11 mouse cellular contexts compared by ENCODE assay signal in genomic region chr11:79056027-79056426, GRCm38 (mm10).
A peak's percentile ranks its signal among the peaks of the same experiment; 100 is the strongest.
DNase-seq lines count a peak whose midpoint lies in the region; ATAC-seq and TF ChIP-seq lines count a peak whose summit lies in the region.
"Had no signal": no experiment of that assay in that cellular context is flagged by ENCODE, and none has a peak within 500 bp of the region (broad histone marks: within the 10 kb centered on the region; RNA-seq: fewer than 3 reads in every experiment).

No protein-coding gene starts in this region.

- H3K4me1 ChIP-seq in hindbrain, embryonic 10.5 days (replicated peaks), result peaks cover 54% of the 10 kb centered on the region
- H3K4me1 ChIP-seq in hindbrain, embryonic 16.5 days (ENCODE audit: control insufficient read depth, insufficient read depth, low read depth, low read length), result peaks cover 8% of the 10 kb centered on the region
- peaks cover 10% of the 10 kb centered on the region; the same call in 1 of the 2 replicates for H3K4me1 ChIP-seq in lung, embryonic 16.5 days (replicated peaks; ENCODE audit: control insufficient read depth, insufficient read depth, low read length)
- peaks cover 74% of the 10 kb centered on the region for H3K4me1 ChIP-seq in heart, embryonic 15.5 days (replicated peaks)

- no peaks in the 10 kb centered on the region for H3K9me3 ChIP-seq in hindbrain, embryonic 10.5 days
- no peaks in the 10 kb centered on the region for H3K9me3 ChIP-seq in hindbrain, embryonic 16.5 days (ENCODE audit: control insufficient read depth, low read length)
- H3K9me3 ChIP-seq in lung, embryonic 16.5 days (ENCODE audit: control insufficient read depth, low read length), result no peaks in the 10 kb centered on the region
- no peaks in the 10 kb centered on the region for H3K9me3 ChIP-seq in heart, embryonic 15.5 days (replicated peaks)

- H3K36me3 ChIP-seq in hindbrain, embryonic 10.5 days, result no peaks in the 10 kb centered on the region
- H3K36me3 ChIP-seq in hindbrain, embryonic 16.5 days (ENCODE audit: control insufficient read depth, insufficient read depth, low read length), result no peaks in the 10 kb centered on the region
- H3K36me3 ChIP-seq in lung, embryonic 16.5 days (ENCODE audit: control insufficient read depth, insufficient read depth, low read length), result no peaks in the 10 kb centered on the region
- no peaks in the 10 kb centered on the region for H3K36me3 ChIP-seq in heart, embryonic 15.5 days
- no peaks in the 10 kb centered on the region for H3K36me3 ChIP-seq in myocyte (ENCODE audit: control insufficient read depth, insufficient read depth)

- 67% methylated on average over 2 of the region's 2 CpGs for WGBS in hindbrain, embryonic 10.5 days
- 74% methylated on average over 2 of the region's 2 CpGs for WGBS in hindbrain, embryonic 16.5 days
- 58% methylated on average over 2 of the region's 2 CpGs for WGBS in lung, embryonic 16.5 days
- 45% methylated on average over 2 of the region's 2 CpGs for WGBS in heart, embryonic 15.5 days

- H3K79me2 ChIP-seq in myocyte (ENCODE audit: control insufficient read depth, insufficient read depth), result no peaks in the 10 kb centered on the region

- no peak overlapping the region for H3K4me2 ChIP-seq in hindbrain, embryonic 16.5 days (ENCODE audit: low read length)
- H3K4me2 ChIP-seq in lung, embryonic 16.5 days (ENCODE audit: low read depth, low read length), result no peak overlapping the region
- no peak overlapping the region for H3K4me2 ChIP-seq in heart, embryonic 15.5 days
- peak overlapping the region; percentile 51 for H3K4me2 ChIP-seq in myocyte (ENCODE audit: low read depth)
- H3K4me2 ChIP-seq: midbrain, embryonic 11.5 days had no signal

- H3K4me3 ChIP-seq in hindbrain, embryonic 10.5 days, result no peak overlapping the region
- no peak overlapping the region for H3K4me3 ChIP-seq in hindbrain, embryonic 16.5 days (ENCODE audit: low read length)
- H3K4me3 ChIP-seq in lung, embryonic 16.5 days (ENCODE audit: low read length), result no peak overlapping the region
- H3K4me3 ChIP-seq in heart, embryonic 15.5 days, result no peak overlapping the region
- no peak overlapping the region for H3K4me3 ChIP-seq in myocyte

- H3K27me3 ChIP-seq in hindbrain, embryonic 10.5 days (ENCODE audit: insufficient read depth, poor library complexity, severe bottlenecking), result no peaks in the 10 kb centered on the region
- no peaks in the 10 kb centered on the region for H3K27me3 ChIP-seq in hindbrain, embryonic 16.5 days (replicated peaks; ENCODE audit: control insufficient read depth, insufficient read depth, low read length)
- H3K27me3 ChIP-seq in lung, embryonic 16.5 days (ENCODE audit: control insufficient read depth, insufficient read depth, low read depth, low read length), result no peaks in the 10 kb centered on the region
- no peaks in the 10 kb centered on the region for H3K27me3 ChIP-seq in heart, embryonic 15.5 days
- H3K27me3 ChIP-seq in myocyte (ENCODE audit: control insufficient read depth, insufficient read depth, insufficient read length), result no peaks in the 10 kb centered on the region

- H3ac ChIP-seq in myocyte (ENCODE audit: control insufficient read depth, insufficient read length), result no peak overlapping the region

- TF ChIP-seq POLR2A in myocyte (IDR thresholded peaks at IDR 0.05; ENCODE audit: insufficient read length, low read depth), result no peak

- no peak overlapping the region for H3K9ac ChIP-seq in hindbrain, embryonic 16.5 days (ENCODE audit: low read depth, low read length)
- no peak overlapping the region for H3K9ac ChIP-seq in lung, embryonic 16.5 days (ENCODE audit: low read length)
- H3K9ac ChIP-seq in heart, embryonic 15.5 days, result no peak overlapping the region

- DNase-seq in hindbrain, embryonic 10.5 days (ENCODE audit: low spot score), result no peak
- DNase-seq in lung, postnatal 14 days, result no peak
- no peak for DNase-seq in ovary, postnatal 14 days (ENCODE audit: low spot score)
- DNase-seq: cerebellum, adult 8-10 months; layer of hippocampus, postnatal 36 days; thymus, postnatal 4 days had no signal

- H3K27ac ChIP-seq in hindbrain, embryonic 10.5 days, result peak overlapping the region; percentile 59
- H3K27ac ChIP-seq in hindbrain, embryonic 16.5 days (ENCODE audit: low read depth, low read length), result no peak overlapping the region
- H3K27ac ChIP-seq in lung, embryonic 16.5 days (ENCODE audit: low read length), result no peak overlapping the region
- peak overlapping the region; percentile 89 for H3K27ac ChIP-seq in heart, embryonic 15.5 days

- ATAC-seq in hindbrain, embryonic 16.5 days, result no peak
- ATAC-seq in lung, embryonic 16.5 days (ENCODE audit: low read depth), result peak; percentile 46; the same call in 1 of the 2 replicates
- no peak; the same call in 1 of the 2 replicates for ATAC-seq in heart, embryonic 15.5 days (replicated peaks; ENCODE audit: insufficient number of reproducible peaks, insufficient read depth, low FRiP score, low read depth)

TF ChIP-seq in myocyte, 11 proteins besides CTCF, POLR2A, EP300 and RAD21:
- no peak for TF ChIP-seq TCF12 (IDR thresholded peaks at IDR 0.05; ENCODE audit: insufficient read depth, poor library complexity, severe bottlenecking)
- TF ChIP-seq POLR2AphosphoS2 (IDR thresholded peaks at IDR 0.05; ENCODE audit: insufficient read length, low read depth), result no peak
- no peak for TF ChIP-seq USF1 (IDR thresholded peaks at IDR 0.05; ENCODE audit: low read depth)
- no peak for TF ChIP-seq SRF (IDR thresholded peaks at IDR 0.05; ENCODE audit: control insufficient read depth, insufficient read length, low read depth)
- no peak for TF ChIP-seq REST (IDR thresholded peaks at IDR 0.05; ENCODE audit: insufficient read depth, insufficient read length)
- no peak for TF ChIP-seq MAX (IDR thresholded peaks at IDR 0.05; ENCODE audit: low read depth)

Comparison
In these comparisons a context has a peak if more than half of its experiments do, and no peak if none do; other contexts are left out.
1. H3K27ac ChIP-seq: peak in hindbrain, embryonic 10.5 days (single experiment) and heart, embryonic 15.5 days (single experiment); none in hindbrain, embryonic 16.5 days (single experiment) and lung, embryonic 16.5 days (single experiment).